Mouse (Mus musculus) testis, adult 2 months (tissue): Measurements from ENCODE around the gene Dusp7. TPM values are rescaled to one million over a fixed set of nuclear protein-coding genes. Genes with fewer than 3 reads are reported as not detected.

ENCODE experiments used
- H3K27ac ChIP-seq: fragments of 200-500 bp; 2 replicates; pipeline ENCODE4 v1.5.1; 2012; ENCODE audit warnings: low read depth, low read length; ENCODE audit not compliant: control insufficient read depth, insufficient read depth
- H3K27me3 ChIP-seq: fragments of 200-500 bp; 2 replicates; pipeline ENCODE4 v1.6.1; 2012; ENCODE audit warnings: mild to moderate bottlenecking, low read length, moderate library complexity; ENCODE audit not compliant: control insufficient read depth, insufficient read depth
- H3K36me3 ChIP-seq: fragments of 200-500 bp; 2 replicates; pipeline ENCODE4 v1.6.1; 2012; ENCODE audit warnings: mild to moderate bottlenecking, low read length; ENCODE audit not compliant: control insufficient read depth, insufficient read depth
- H3K4me1 ChIP-seq: fragments of 200-500 bp; 2 replicates; pipeline ENCODE4 v1.6.1; 2012; ENCODE audit warnings: low read length; ENCODE audit not compliant: control insufficient read depth, insufficient read depth
- H3K4me3 ChIP-seq: fragments of 200-500 bp; 2 replicates; pipeline ENCODE4 v1.5.1; 2012; ENCODE audit warnings: low read depth, mild to moderate bottlenecking, low read length, moderate library complexity, mixed read lengths; ENCODE audit not compliant: control insufficient read depth
- CTCF ChIP-seq: fragments of 200-500 bp; IDR thresholded peaks from 2 replicates; pipeline ENCODE4 v1.5.1; 2012; ENCODE audit warnings: low read depth, mild to moderate bottlenecking, inconsistent platforms, low read length, moderate library complexity; ENCODE audit not compliant: control insufficient read depth, insufficient read depth, insufficient replicate concordance
- POLR2A ChIP-seq: fragments of 200-500 bp; IDR thresholded peaks from 2 replicates; pipeline ENCODE4 v1.6.1; 2012; ENCODE audit warnings: low read depth, mild to moderate bottlenecking, inconsistent platforms, low read length, moderate library complexity; ENCODE audit not compliant: control insufficient read depth
- polyA plus RNA-seq: library from polyadenylated mRNA; depleted of rRNA; stranded (reverse); fragments of >200 nt; gene quantifications from 2 replicates; pipeline ENCODE4 v1.2.3, GENCODE M21; 2012; rRNA removed

The Dusp7 gene
- polyA plus RNA-seq, 1 experiment, result 3.3 TPM

- H3K36me3 ChIP-seq, result no peaks in the 10 kb centered on the region
- TF ChIP-seq CTCF (no peak), POLR2A (no peak)
- no peaks in the 10 kb centered on the region for H3K27me3 ChIP-seq
- peak overlapping the region; percentile 19 for H3K4me3 ChIP-seq
- H3K4me1 ChIP-seq, result peaks cover 11% of the 10 kb centered on the region
- H3K27ac ChIP-seq, result no peak overlapping the region
These were observed 48.4 kb downstream of the Dusp7 start for GRCm38 (mm10) chr9:106416826-106417225.

- H3K27ac ChIP-seq, result no peak overlapping the region
- no peaks in the 10 kb centered on the region for H3K36me3 ChIP-seq
- H3K4me3 ChIP-seq, result peak overlapping the region; percentile 12; the same call in 1 of the 2 replicates
- no peak for TF ChIP-seq CTCF
- no peak for TF ChIP-seq POLR2A
- peaks cover 11% of the 10 kb centered on the region for H3K4me1 ChIP-seq
- no peaks in the 10 kb centered on the region for H3K27me3 ChIP-seq
These were observed 49.6 kb downstream of the Dusp7 start for GRCm38 (mm10) chr9:106417841-106418625.

GRCm38 (mm10) chr9:106420608-106421007, 52.2 kb downstream of the Dusp7 start:
- H3K4me1 ChIP-seq, result peaks cover 11% of the 10 kb centered on the region
- TF ChIP-seq CTCF (no peak), POLR2A (no peak)
- no peak overlapping the region for H3K4me3 ChIP-seq
- H3K27ac ChIP-seq, result no peak overlapping the region
- H3K36me3 ChIP-seq, result no peaks in the 10 kb centered on the region
- no peaks in the 10 kb centered on the region for H3K27me3 ChIP-seq

GRCm38 (mm10) chr9:106421033-106421864, 52.8 kb downstream of the Dusp7 start:
- Histone ChIP-seq H3K36me3 (no peaks in the 10 kb centered on the region), H3K4me1 (peaks cover 11% of the 10 kb centered on the region), H3K27me3 (no peaks in the 10 kb centered on the region), H3K4me3 (no peak overlapping the region), H3K27ac (no peak overlapping the region)
- TF ChIP-seq CTCF, result no peak
- no peak for TF ChIP-seq POLR2A

GRCm38 (mm10) chr9:106421865-106422160, 53.4 kb downstream of the Dusp7 start:
- no peaks in the 10 kb centered on the region for H3K27me3 ChIP-seq
- peaks cover 11% of the 10 kb centered on the region for H3K4me1 ChIP-seq
- no peak overlapping the region for H3K27ac ChIP-seq
- no peaks in the 10 kb centered on the region for H3K36me3 ChIP-seq
- H3K4me3 ChIP-seq, result no peak overlapping the region
- TF ChIP-seq CTCF (peak; percentile 79; the same call in 1 of the 2 replicates), POLR2A (no peak)

Other genes starting within 250 kb of the Dusp7 start
- gene Glyctk, start 210.5 kb upstream of the Dusp7 start, polyA plus RNA-seq, result 16.2 and 17.6 TPM in 2 replicates
- gene Wdr82, start 197.7 kb upstream of the Dusp7 start, polyA plus RNA-seq, result 21.3 and 25.2 TPM in 2 replicates
- gene Ppm1m, start 168.9 kb upstream of the Dusp7 start, polyA plus RNA-seq, result 31.3 and 40.6 TPM in 2 replicates
- 12.1 and 13.5 TPM in 2 replicates for gene Twf2, start 165.5 kb upstream of the Dusp7 start, polyA plus RNA-seq
- gene Tlr9, start 146.0 kb upstream of the Dusp7 start, polyA plus RNA-seq, result 2.6 and 2.7 TPM in 2 replicates
- 123 and 139 TPM in 2 replicates for gene Alas1, start 120.0 kb upstream of the Dusp7 start, polyA plus RNA-seq
- gene Poc1a, start 87.6 kb upstream of the Dusp7 start, polyA plus RNA-seq, result 72.2 and 74.2 TPM in 2 replicates
- 357 and 448 TPM in 2 replicates for gene Rpl29, start 60.8 kb downstream of the Dusp7 start, polyA plus RNA-seq
- 1.9 and 2.0 TPM in 2 replicates for gene Acy1, start 69.7 kb downstream of the Dusp7 start, polyA plus RNA-seq
- 12.9 and 14.0 TPM in 2 replicates for gene Abhd14b, start 78.8 kb downstream of the Dusp7 start, polyA plus RNA-seq
- 197 and 198 TPM in 2 replicates for gene Abhd14a, start 79.0 kb downstream of the Dusp7 start, polyA plus RNA-seq
- 65.7 and 78.3 TPM in 2 replicates for gene Pcbp4, start 84.7 kb downstream of the Dusp7 start, polyA plus RNA-seq
- 22.5 and 24.9 TPM in 2 replicates for gene Gpr62, start 97.3 kb downstream of the Dusp7 start, polyA plus RNA-seq
- 20.0 and 20.9 TPM in 2 replicates for gene Rrp9, start 107.3 kb downstream of the Dusp7 start, polyA plus RNA-seq
- 2.9 and 5.2 TPM in 2 replicates for gene Parp3, start 108.3 kb downstream of the Dusp7 start, polyA plus RNA-seq
- gene Iqcf1, start 131.3 kb downstream of the Dusp7 start, polyA plus RNA-seq, result 649 and 752 TPM in 2 replicates
- gene Iqcf5, start 145.9 kb downstream of the Dusp7 start, polyA plus RNA-seq, result 501 and 546 TPM in 2 replicates
- 594 and 612 TPM in 2 replicates for gene Iqcf3, start 193.0 kb downstream of the Dusp7 start, polyA plus RNA-seq
- 220 and 225 TPM in 2 replicates for gene Iqcf4, start 202.4 kb downstream of the Dusp7 start, polyA plus RNA-seq